ENCODE assay signal across 8 mouse cellular contexts in genomic region chr6:142387011-142387754, GRCm38 (mm10). TPM values are rescaled to one million over a fixed set of nuclear protein-coding genes. Genes with fewer than 3 reads are reported as not detected.
DNase-seq lines count a peak whose midpoint lies in the region; ATAC-seq and TF ChIP-seq lines count a peak whose summit lies in the region.

Recql (minus strand) TSS chr6:142387087.
Golt1b (plus strand) TSS chr6:142387221.

- ATAC-seq in activated CD4-positive, CD25-positive, alpha-beta regulatory T cell, adult 4 months, result peak; percentile 95

- TF ChIP-seq POLR2A in cortical plate, adult 2 months (IDR thresholded peaks at IDR 0.05; ENCODE audit: extremely low read depth, insufficient read depth, low read length), result peak; percentile 28; the same call in 1 of the 2 replicates

- peak; percentile 93 to 94 for DNase-seq in gastrocnemius, adult 8-10 months (ENCODE audit: low spot score in 2 of 2)
- DNase-seq in hindlimb bud, embryonic 11.5 days (ENCODE audit: extremely low spot score, low read depth, low spot score), result peak; percentile 81
- peak; percentile 97 to 98 for DNase-seq in left cerebral cortex, adult 8-10 months (ENCODE audit: low spot score in 2 of 2)
- peak; percentile 99 for DNase-seq in right cerebral cortex, postnatal 10 days (ENCODE audit: low spot score in 2 of 2)
- DNase-seq in urinary bladder, postnatal 25 days (ENCODE audit: low spot score), result peak; percentile 98

- H3K27ac ChIP-seq in cortical plate, adult 2 months (ENCODE audit: insufficient read depth, low read length), result no peak within 1 kb of the TSS

- no peaks in the 10 kb centered on the region for H3K9me3 ChIP-seq in megakaryocyte, embryonic 14.5 days

- H3K4me3 ChIP-seq in cortical plate, adult 2 months (ENCODE audit: insufficient read depth, low read length), result peak within 1 kb of the TSS; percentile 89
- peak within 1 kb of the TSS; percentile 99 for H3K4me3 ChIP-seq in megakaryocyte, embryonic 14.5 days (replicated peaks)

- H3K36me3 ChIP-seq in megakaryocyte, embryonic 14.5 days (replicated peaks; ENCODE audit: low read length), result peaks cover 30% of the 10 kb centered on the region

- no peak for TF ChIP-seq CTCF in cortical plate, adult 2 months (IDR thresholded peaks at IDR 0.05; ENCODE audit: extremely low read depth, insufficient read depth, low read length)

- no peaks in the 10 kb centered on the region for H3K27me3 ChIP-seq in megakaryocyte, embryonic 14.5 days (replicated peaks)

- H3K4me1 ChIP-seq in cortical plate, adult 2 months (ENCODE audit: control insufficient read depth, insufficient read depth, low read length), result peaks cover 1% of the 10 kb centered on the region; the same call in 1 of the 2 replicates
- peaks cover 40% of the 10 kb centered on the region for H3K4me1 ChIP-seq in megakaryocyte, embryonic 14.5 days

RNA-seq across cellular contexts. Expression of gene Recql, which starts in this region (rescaled TPM):
- 10 to 100 TPM; 37.2 to 60.4 TPM for polyA plus RNA-seq in activated CD4-positive, CD25-positive, alpha-beta regulatory T cell, adult 4 months (2017; shearing (Covaris generic))
- polyA plus RNA-seq in cortical plate, adult 2 months (2012; rRNA removed), result 13.0 and 15.3 TPM in 2 replicates
- total RNA-seq in gastrocnemius, adult 8-10 months (2022), result 1 to 10 TPM; 4.4 to 6.2 (median 4.9) TPM
- 10 to 100 TPM; 18.4 to 30.5 (median 22.4) TPM for total RNA-seq in left cerebral cortex, adult 8-10 months (2022)
- 2.8 TPM in 1 of 2 replicates, not detected in the other for polyA plus RNA-seq in megakaryocyte, embryonic 14.5 days (2012; ENCODE audit: insufficient read depth, low replicate concordance)

RNA-seq across cellular contexts. Expression of gene Golt1b, which starts in this region (rescaled TPM):
- 10 to 100 TPM; 49.1 to 50.1 TPM for polyA plus RNA-seq in activated CD4-positive, CD25-positive, alpha-beta regulatory T cell, adult 4 months (2017; shearing (Covaris generic))
- 25.3 and 25.5 TPM in 2 replicates for polyA plus RNA-seq in cortical plate, adult 2 months (2012; rRNA removed)
- 10 to 100 TPM; 16.5 to 19.9 (median 17.1) TPM for total RNA-seq in gastrocnemius, adult 8-10 months (2022)
- total RNA-seq in left cerebral cortex, adult 8-10 months (2022), result 10 to 100 TPM; 31.1 to 33.6 (median 33.3) TPM
- 19.9 TPM in 2 replicates for polyA plus RNA-seq in megakaryocyte, embryonic 14.5 days (2012; ENCODE audit: insufficient read depth, low replicate concordance)
